Mouse (Mus musculus) lung, embryonic 16.5 days (tissue): ENCODE measurements around the gene Fam189a2. TPM values are rescaled to one million over a fixed set of nuclear protein-coding genes. Genes with fewer than 3 reads are reported as not detected.
A peak's percentile ranks its signal among the peaks of the same experiment; 100 is the strongest.

Experiments
- ATAC-seq: fragments of 200-750 bp; cut with Nextera tagmentation; 2 replicates; pipeline ENCODE4 v1.8.0; 2017; ENCODE audit warnings: low read depth, mild to moderate bottlenecking, moderate library complexity
- H3K27ac ChIP-seq: fragments of 300-500 bp; sonication (generic); 2 replicates; pipeline ENCODE4 v1.5.1; 2014; ENCODE audit warnings: mild to moderate bottlenecking, control low read depth, low read length
- H3K27me3 ChIP-seq: fragments of 300-500 bp; sonication (generic); 2 replicates; pipeline ENCODE4 v1.6.1; 2014; ENCODE audit warnings: low read depth, low read length, mixed read lengths; ENCODE audit not compliant: control insufficient read depth, insufficient read depth
- H3K36me3 ChIP-seq: fragments of 300-500 bp; sonication (generic); 2 replicates; pipeline ENCODE4 v1.6.1; 2014; ENCODE audit warnings: low read length; ENCODE audit not compliant: control insufficient read depth, insufficient read depth
- H3K4me1 ChIP-seq: fragments of 300-500 bp; sonication (generic); replicated peaks from 2 replicates; pipeline ENCODE4 v1.6.1; 2014; ENCODE audit warnings: low read length, mixed read lengths; ENCODE audit not compliant: control insufficient read depth, insufficient read depth
- H3K4me2 ChIP-seq: fragments of 300-500 bp; sonication (generic); 2 replicates; pipeline ENCODE4 v1.6.1; 2014; ENCODE audit warnings: low read depth, low read length, control low read depth
- H3K4me3 ChIP-seq: fragments of 300-500 bp; sonication (generic); 2 replicates; pipeline ENCODE4 v1.5.1; 2014; ENCODE audit warnings: mild to moderate bottlenecking, low read length, control low read depth
- H3K9ac ChIP-seq: fragments of 300-500 bp; sonication (generic); 2 replicates; pipeline ENCODE4 v1.6.1; 2014; ENCODE audit warnings: low read length, control low read depth
- H3K9me3 ChIP-seq: fragments of 300-500 bp; sonication (generic); 2 replicates; pipeline ENCODE4 v1.6.1; 2016; ENCODE audit warnings: low read length; ENCODE audit not compliant: control insufficient read depth
- WGBS: fragments of 180-500 bp; shearing (Covaris S2); extraction: QIAGEN DNeasy Blood & Tissue Kit; methylation state at CpG from one replicate; pipeline ENCODE4 v1.1.7; 2014; 5-methylcytosine and 5-hydroxymethylcytosine counted together
- polyA plus RNA-seq: library from polyadenylated mRNA; unstranded; fragments of >200 nt; fragmentation: Nextera tagmentation; extraction: Ambion mirVana; gene quantifications from 2 replicates; pipeline ENCODE4 v1.2.1, GENCODE M21; 2015

Gene Fam189a2
- polyA plus RNA-seq, 1 experiment from 2014 or later, result 1.6 TPM

DNA sequence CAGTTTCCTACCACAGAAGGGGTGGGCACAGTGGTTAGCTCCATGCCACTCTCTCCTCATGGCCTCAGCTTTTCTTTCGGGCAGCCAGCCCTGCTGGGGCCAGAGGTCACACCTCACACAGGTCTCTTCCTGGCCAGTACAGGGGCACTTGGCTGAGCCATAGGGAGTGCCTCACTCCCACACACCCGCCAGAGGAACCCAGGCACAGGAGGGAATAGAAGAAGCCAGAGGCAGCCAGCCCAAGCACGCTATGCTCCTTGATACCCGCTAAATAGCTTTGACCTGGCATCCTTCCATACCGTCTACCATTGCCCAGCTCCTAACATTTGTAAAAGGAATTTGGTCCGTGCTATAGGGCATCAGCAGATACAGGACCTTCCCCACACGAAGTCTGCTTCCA is 70.9 kb downstream of the Fam189a2 start:
- no peaks in the 10 kb centered on the region for H3K36me3 ChIP-seq
- ATAC-seq, result 0 out of 2 replicates have a peak, but pooled peaks have one; percentile 5
- no peak overlapping the region for H3K4me2 ChIP-seq
- WGBS, result 45% methylated on average over 7 of the region's 7 CpGs
- H3K9me3 ChIP-seq, result no peaks in the 10 kb centered on the region; the same call in 1 of the 2 replicates
- H3K4me3 ChIP-seq, result no peak overlapping the region
- H3K9ac ChIP-seq, result no peak overlapping the region
- H3K4me1 ChIP-seq, result peaks cover 6% of the 10 kb centered on the region; the same call in 1 of the 2 replicates
- no peaks in the 10 kb centered on the region for H3K27me3 ChIP-seq
- H3K27ac ChIP-seq, result no peak overlapping the region

DNA sequence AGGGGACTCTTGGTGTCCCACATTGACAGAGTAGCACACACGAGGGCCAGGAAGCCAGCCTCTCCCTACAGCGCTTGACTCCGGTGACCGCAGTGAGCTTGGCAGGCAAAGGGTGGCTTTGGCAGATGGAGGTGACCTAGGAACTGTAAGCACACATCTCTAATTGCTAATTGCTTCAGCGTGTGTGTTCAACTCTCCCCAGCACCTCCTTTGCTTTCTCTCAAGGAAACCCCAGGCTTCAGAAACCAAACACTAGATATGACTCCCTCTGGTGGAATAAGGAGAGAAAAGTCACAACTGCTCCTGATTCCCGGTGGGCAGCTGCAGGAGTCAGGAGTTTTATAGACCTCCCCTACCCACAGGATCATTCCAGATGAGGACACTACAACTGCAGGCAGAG is 71.9 kb downstream of the Fam189a2 start:
- Histone ChIP-seq H3K4me1 (peaks cover 6% of the 10 kb centered on the region; the same call in 1 of the 2 replicates), H3K9me3 (no peaks in the 10 kb centered on the region; the same call in 1 of the 2 replicates), H3K27me3 (no peaks in the 10 kb centered on the region), H3K36me3 (no peaks in the 10 kb centered on the region), H3K4me2 (no peak overlapping the region), H3K9ac (no peak overlapping the region), H3K27ac (no peak overlapping the region), H3K4me3 (no peak overlapping the region)
- 31% methylated on average over 6 of the region's 6 CpGs for WGBS
- ATAC-seq, result no peak

DNA sequence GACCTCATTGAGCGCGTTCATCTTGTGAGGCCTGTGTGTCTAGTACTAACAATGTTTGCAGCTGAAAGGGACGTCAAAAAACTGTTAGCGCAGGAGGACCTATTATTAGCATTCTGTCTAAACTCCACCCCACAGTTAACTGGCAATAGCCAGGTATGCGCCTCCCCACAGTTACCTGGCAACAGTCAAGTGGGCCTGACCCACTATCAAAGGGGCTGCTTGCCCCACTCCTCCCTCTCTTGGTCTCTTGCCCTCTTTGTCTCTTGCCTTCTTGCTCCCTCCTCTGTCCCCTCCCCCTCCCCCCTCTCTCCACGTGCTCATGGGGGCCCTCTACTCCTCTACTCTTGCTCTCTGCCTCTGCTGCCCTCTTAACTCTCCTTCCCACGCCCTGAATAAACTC is 73.3 kb downstream of the Fam189a2 start:
- Histone ChIP-seq H3K36me3 (no peaks in the 10 kb centered on the region), H3K4me3 (no peak overlapping the region), H3K4me1 (peaks cover 6% of the 10 kb centered on the region; the same call in 1 of the 2 replicates), H3K27me3 (no peaks in the 10 kb centered on the region), H3K9ac (no peak overlapping the region), H3K4me2 (no peak overlapping the region), H3K9me3 (no peaks in the 10 kb centered on the region), H3K27ac (no peak overlapping the region)
- ATAC-seq, result peak; percentile 72
- 44% methylated on average over 7 of the region's 7 CpGs for WGBS

DNA sequence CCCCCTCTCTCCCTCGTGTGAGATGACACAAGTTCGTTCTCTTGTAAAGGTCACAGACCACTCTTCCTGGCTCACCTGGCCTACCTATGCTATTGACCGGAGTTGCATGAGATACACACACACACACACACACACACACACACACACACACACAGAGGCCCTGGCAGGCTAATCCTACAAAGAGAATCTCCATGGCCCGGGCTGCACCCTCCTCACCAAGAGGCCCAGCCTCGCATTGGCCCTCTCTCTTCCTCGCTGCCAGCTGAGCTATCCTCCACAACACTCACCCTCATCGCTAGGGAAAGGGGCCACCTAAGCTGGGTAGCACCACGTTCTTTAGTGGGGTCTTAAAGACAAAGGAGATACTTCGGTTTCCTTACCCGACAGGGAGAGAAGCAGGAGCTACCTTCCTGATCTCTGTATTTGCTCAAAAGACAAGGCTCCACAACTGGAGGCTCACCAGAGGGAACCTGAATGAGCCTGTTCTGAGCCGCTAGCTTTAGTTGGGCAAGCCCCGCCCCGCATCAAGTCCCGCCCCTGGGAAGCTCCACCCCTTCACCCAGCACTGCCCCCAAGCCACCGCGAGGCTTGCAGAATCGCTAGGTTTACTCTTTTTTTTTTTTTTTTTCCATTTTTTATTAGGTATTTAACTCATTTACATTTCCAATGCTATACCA is 74.4 kb downstream of the Fam189a2 start:
- H3K4me2 ChIP-seq, result no peak overlapping the region
- no peak overlapping the region for H3K27ac ChIP-seq
- no peak overlapping the region for H3K9ac ChIP-seq
- H3K36me3 ChIP-seq, result no peaks in the 10 kb centered on the region
- no peak overlapping the region for H3K4me3 ChIP-seq
- peaks cover 3% of the 10 kb centered on the region; the same call in 1 of the 2 replicates for H3K4me1 ChIP-seq
- H3K9me3 ChIP-seq, result no peaks in the 10 kb centered on the region
- no peaks in the 10 kb centered on the region for H3K27me3 ChIP-seq
- no peak for ATAC-seq
- 54% methylated on average over 17 of the region's 17 CpGs for WGBS

DNA sequence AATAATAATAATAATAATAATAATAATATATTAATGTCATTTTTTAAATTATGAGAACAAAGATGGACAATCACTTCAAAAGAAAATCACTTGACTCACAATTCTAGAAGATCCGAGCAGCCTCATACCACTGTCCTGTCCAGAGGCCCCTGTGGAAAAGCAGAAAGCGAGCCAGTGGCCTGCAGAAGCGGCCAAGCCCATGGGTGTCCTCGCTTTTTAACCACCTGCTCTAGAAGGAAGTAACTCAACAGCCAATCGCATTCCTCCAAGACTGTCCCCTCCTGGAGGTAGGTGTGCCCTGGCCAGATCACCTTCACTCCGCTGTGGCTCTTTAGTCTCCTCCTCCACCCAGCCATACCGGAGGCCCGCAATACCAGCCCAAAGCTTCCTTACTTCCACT is 75.4 kb downstream of the Fam189a2 start:
- Histone ChIP-seq H3K9ac (no peak overlapping the region), H3K9me3 (no peaks in the 10 kb centered on the region), H3K4me1 (peaks cover 1% of the 10 kb centered on the region; the same call in 1 of the 2 replicates), H3K4me2 (no peak overlapping the region), H3K27ac (no peak overlapping the region), H3K27me3 (no peaks in the 10 kb centered on the region), H3K36me3 (no peaks in the 10 kb centered on the region), H3K4me3 (no peak overlapping the region)
- ATAC-seq, result no peak
- WGBS, result 89% methylated on average over 8 of the region's 8 CpGs

DNA sequence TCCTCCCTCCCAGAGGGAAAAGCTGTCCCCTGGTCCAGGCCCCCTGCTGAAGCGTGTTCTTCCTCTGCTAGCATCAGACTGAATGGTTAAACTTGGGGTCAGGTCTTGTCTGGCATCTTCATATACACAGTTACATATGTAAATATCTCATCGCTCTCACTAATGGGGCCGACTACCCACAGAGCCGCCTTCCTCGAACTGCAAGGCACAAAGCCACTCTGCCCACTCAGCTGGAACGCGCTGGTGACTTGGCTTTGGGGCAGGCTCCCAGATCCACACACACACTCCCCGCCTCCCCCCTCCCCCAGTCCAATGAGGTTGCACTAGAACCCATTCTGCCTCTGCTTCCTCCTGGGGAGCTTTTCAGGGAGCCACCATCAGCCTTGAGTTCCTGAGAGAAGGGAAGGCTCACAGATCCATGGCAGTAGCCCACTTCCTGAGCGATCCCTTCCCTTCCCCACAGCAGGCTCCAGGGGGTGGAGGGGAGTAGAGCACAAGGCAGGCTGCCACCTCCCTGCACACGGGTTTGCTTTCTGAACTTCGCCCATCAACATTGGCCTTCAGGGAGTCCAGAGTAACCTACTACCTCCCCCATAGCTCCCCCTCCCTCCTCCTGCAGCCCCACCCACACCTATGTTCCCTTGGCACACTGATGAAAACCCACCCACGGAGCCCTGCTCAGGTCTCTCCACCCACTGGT is 82.4 kb downstream of the Fam189a2 start:
- Histone ChIP-seq H3K4me1 (no peaks in the 10 kb centered on the region), H3K9me3 (no peaks in the 10 kb centered on the region), H3K27me3 (no peaks in the 10 kb centered on the region), H3K4me3 (no peak overlapping the region), H3K36me3 (no peaks in the 10 kb centered on the region), H3K4me2 (no peak overlapping the region), H3K9ac (no peak overlapping the region), H3K27ac (no peak overlapping the region)
- no peak for ATAC-seq
- 36% methylated on average over 12 of the region's 12 CpGs for WGBS

DNA sequence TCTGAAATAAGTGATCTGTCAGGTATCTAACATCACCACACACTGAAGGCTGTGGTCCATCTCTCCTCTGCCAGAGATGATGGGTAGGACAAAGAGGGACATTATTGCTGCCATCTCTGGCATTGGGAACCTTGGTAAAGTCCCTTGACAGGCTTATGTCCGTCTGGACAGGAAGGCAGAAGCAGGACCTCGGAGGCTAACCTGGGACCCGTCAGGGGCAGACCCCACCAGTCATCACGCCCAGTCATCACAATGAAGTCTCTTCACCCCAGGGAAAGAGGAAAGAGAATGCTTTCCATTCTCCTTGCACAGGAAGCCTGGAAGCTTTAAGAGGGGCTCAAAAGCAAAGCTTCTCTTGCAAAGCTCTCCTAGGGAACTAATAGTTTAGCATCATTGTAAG is 82.9 kb downstream of the Fam189a2 start:
- H3K27ac ChIP-seq, result no peak overlapping the region
- no peaks in the 10 kb centered on the region for H3K9me3 ChIP-seq
- H3K4me3 ChIP-seq, result no peak overlapping the region
- 69% methylated on average over 4 of the region's 4 CpGs for WGBS
- no peak for ATAC-seq
- no peaks in the 10 kb centered on the region for H3K27me3 ChIP-seq
- no peak overlapping the region for H3K4me2 ChIP-seq
- H3K4me1 ChIP-seq, result no peaks in the 10 kb centered on the region
- H3K9ac ChIP-seq, result no peak overlapping the region
- H3K36me3 ChIP-seq, result no peaks in the 10 kb centered on the region

DNA sequence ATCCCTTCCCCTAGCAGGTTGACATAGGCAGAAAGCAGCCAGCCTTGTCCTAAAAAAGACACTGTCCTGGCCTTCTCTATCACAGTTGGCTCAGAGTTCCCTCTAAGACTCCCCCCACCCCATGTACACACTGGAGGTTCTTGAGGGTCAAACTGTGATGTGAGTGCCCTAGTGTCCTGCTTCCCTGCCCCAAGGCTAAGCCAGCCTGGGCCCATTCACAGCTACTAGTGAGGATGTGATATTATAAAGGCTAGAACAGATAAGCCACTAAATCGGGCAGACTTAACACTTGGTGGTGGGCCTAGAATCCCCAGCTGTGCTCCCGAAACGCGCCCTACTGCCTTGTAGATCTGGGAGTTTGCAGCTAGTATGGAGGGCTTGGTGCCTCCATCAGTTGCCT is 84.1 kb downstream of the Fam189a2 start:
- Histone ChIP-seq H3K9ac (no peak overlapping the region), H3K36me3 (no peaks in the 10 kb centered on the region), H3K27me3 (no peaks in the 10 kb centered on the region), H3K4me1 (no peaks in the 10 kb centered on the region), H3K27ac (no peak overlapping the region), H3K4me2 (no peak overlapping the region), H3K9me3 (no peaks in the 10 kb centered on the region), H3K4me3 (no peak overlapping the region)
- ATAC-seq, result no peak
- WGBS, result 74% methylated on average over 4 of the region's 4 CpGs

DNA sequence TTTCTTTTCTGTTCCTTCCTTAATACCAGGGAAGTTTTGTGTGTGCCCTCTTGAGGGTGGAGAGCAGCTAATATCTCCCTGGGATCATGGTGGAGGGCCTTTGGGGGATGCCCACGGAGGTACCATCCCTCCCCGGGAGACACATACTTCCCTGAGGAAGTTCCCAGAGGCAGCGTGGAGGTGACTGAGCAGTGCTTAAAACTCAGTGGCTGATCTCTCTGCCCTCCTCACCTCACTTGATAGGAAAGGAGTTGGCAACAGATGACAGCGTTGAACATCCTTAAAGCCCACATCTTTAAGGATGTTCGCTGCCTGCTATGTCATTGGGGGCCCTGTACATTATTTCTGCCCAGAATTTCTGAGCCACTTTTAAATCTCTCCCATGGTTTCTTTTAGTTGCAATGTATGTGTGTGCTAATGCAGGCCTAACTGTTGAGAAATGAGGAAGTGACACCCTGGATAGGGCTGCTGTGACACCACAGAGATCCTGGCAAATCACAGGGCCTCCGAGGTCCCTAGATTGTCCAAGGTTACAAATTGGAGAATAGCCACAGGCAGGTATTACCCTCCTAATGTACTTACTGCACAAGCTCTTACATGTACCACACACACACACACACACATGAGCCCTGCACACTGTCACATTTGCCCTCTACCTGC is 84.7 kb downstream of the Fam189a2 start:
- no peaks in the 10 kb centered on the region for H3K9me3 ChIP-seq
- no peaks in the 10 kb centered on the region for H3K36me3 ChIP-seq
- WGBS, result 78% methylated on average over 6 of the region's 6 CpGs
- H3K4me1 ChIP-seq, result no peaks in the 10 kb centered on the region
- ATAC-seq, result no peak
- no peaks in the 10 kb centered on the region for H3K27me3 ChIP-seq
- no peak overlapping the region for H3K27ac ChIP-seq
- no peak overlapping the region for H3K4me3 ChIP-seq
- no peak overlapping the region for H3K4me2 ChIP-seq
- H3K9ac ChIP-seq, result no peak overlapping the region
